Mouse (Mus musculus): ENCODE measurements around the gene Obscn.
A peak's percentile ranks its signal among the peaks of the same experiment; 100 is the strongest.

Obscn gene

GRCm38 (mm10) chr11:59051031-59051430, 85.2 kb downstream of the Obscn start:
- DNase-seq, result no peak

- DNase-seq, result no peak
Observed at GRCm38 (mm10) chr11:59044703-59045330, 91.4 kb downstream of the Obscn start.

- DNase-seq, result no peak
Observed at GRCm38 (mm10) chr11:59029003-59029402, 107.2 kb downstream of the Obscn start.

DNA sequence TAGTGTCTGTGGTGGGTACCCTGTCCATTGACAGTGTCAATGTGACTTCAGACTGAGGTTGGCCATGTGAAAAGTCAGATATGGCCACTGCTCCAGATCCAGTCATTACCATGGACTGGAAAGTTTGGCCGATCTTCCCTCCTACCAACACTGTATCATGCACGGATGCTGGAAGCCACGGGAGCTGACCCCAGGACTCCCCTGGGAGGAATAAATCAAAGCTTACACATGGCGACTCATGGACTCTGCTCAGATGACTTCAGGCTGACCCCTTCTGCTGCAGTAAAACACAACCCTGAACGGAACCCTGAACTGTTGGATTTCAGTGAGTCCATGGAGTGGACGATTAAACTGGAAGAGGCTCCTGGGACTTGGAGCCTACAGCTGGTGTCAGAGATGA, 109.8 kb downstream of the Obscn start:
- DNase-seq, result no peak

GRCm38 (mm10) chr11:59015052-59015451, 121.2 kb downstream of the Obscn start:
- peak; percentile 46 for DNase-seq

GRCm38 (mm10) chr11:59002327-59003079, 133.7 kb downstream of the Obscn start:
- DNase-seq, result no peak

DNA sequence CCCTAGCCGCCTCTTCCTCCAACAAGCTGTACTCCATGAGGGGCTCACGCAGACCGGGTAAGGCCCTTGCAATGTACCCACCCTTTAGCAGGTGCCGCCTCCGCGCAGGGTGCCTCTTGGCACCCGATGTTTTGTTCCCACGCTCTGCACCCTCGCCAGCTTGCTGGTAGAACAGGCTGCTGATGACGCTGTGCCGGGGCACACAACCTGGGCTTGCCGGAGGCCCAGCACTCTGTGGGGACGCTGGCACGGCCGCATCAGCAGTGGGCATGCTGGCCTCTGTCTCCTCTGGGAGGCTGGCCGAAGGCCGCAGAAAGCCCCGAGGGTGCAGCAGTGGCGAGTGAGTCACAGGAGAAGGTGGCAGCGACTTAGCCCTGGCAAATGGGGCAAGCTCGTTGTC, 135.6 kb downstream of the Obscn start:
- DNase-seq, result no peak

DNA sequence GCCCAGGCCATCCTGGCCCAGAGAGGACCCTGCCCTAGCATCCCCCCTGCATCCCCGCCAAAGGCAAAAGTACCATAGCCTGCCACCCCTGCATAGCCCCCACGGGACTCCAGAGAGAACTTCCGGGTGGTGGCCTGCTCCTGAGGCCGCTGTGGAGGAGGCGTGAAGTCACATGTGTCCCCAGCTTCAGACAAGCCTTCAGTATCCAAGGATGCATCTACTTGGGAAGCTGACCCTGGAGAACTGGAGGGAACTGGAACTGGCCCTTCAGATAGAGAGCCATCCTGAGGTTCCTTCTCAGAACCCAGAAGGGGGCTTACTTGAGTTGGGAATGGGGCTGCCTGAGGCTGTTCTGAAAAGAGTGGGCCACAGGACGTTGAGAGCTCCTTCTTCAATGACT, 136.4 kb downstream of the Obscn start:
- no peak for DNase-seq

DNA sequence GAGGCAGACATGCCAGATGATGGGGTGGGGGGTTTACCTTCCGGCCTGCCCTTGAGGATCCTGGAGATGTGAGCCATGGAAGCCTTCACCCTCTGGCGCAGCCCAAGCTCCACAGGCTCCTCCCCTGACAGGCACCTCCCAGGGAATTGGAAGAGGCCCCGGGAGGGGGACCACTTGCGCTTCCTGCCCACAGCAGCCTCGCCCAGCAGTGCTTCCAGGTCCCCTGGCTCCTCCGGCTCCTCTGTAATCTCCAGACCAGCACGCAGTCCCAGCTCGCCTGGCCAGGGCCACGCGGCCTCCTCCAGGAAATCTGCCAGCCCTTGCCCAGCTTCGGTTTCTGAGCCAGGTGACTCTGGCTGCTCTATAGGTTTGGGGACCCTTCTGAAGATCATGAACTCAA, 137.0 kb downstream of the Obscn start:
- no peak for DNase-seq

GRCm38 (mm10) chr11:58997541-58997940, 138.7 kb downstream of the Obscn start:
- no peak for DNase-seq

DNA sequence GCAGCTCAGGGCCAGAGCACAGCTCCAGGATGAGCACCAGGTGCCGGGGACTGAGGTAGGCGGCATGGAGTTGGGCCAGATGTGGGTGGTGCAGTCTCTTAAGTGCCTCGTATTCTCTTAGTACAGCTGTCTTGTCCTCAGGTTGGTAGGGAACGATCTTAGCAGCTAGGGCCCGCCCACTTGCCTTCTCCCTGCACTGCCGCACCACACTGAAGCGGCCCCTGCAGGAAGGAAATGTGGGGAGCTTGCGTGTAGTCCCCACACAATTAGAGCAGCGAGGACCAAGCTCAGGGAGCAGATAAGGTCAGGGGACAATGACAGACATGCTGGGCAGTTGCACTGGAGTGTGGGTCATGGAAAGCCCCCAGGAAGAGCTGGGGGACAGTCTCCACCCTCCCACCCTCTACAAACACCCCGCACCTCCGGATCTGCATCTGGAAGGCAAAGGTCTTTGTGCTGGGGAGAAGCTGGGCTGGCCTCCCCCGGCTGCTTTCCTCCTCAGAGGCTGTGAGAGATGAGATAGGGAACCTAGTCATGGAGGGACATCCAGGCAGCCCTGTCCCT, 140.3 kb downstream of the Obscn start:
- DNase-seq, result no peak

DNA sequence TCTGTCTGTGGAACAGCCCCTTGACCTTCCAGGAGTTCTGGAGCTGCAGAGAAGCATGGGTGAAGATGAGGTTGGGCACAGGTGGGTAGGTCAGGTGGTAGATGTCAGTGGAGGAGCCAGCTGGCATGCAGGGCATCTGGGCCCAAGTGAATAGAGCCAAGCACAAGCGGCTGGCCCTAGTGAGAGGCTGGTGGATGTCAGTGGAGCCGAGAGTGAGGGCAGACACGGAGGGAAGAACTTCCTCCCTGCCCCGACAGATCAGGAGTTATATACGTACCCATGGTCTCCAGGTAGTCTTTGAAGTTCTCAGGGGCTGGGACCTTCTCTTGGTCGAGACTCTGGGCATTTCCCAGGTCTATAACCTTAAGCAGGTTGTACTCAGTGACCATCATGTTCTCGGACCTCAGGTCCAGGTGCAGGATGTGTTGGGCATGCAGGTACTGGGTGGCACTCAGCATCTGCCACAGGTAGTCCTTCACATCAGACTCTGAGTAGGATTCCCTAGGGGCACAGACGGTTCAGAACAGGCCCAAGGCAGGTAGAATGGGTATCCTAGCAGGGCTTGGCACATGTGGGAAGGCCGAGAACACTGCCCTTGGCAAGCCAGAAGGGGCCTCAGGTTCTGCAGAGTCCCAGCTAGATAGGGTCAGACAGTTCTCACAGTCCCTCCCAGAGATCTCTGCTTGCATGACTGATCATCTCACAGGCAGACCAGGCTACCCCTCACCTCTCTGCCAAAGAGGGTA, 141.0 kb downstream of the Obscn start:
- no peak for DNase-seq

DNA sequence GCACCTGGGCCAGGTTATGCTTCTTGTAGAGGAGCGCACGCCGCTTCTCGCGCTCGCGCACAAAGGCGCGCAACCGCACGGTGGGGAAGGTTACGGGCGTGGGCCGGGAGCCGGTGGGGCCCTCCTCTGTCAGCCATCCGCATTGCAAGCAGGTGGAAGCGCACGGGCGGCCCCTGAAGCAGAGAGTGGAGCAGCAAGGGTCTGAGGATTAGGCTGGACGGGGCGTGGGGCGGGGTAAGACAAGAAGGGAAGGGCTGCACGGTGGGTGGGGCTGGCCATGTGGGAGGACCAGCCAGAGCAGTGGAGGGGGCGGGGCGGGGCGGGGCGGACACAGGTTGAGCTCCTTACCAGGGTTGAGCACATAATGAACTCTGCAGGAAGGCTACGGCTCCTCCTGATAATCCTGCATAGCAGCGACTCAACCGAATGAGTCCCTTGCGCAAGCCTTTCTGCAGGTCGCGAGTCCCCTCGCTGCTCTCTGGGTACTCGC, 141.8 kb downstream of the Obscn start:
- peak; percentile 79 for DNase-seq

DNA sequence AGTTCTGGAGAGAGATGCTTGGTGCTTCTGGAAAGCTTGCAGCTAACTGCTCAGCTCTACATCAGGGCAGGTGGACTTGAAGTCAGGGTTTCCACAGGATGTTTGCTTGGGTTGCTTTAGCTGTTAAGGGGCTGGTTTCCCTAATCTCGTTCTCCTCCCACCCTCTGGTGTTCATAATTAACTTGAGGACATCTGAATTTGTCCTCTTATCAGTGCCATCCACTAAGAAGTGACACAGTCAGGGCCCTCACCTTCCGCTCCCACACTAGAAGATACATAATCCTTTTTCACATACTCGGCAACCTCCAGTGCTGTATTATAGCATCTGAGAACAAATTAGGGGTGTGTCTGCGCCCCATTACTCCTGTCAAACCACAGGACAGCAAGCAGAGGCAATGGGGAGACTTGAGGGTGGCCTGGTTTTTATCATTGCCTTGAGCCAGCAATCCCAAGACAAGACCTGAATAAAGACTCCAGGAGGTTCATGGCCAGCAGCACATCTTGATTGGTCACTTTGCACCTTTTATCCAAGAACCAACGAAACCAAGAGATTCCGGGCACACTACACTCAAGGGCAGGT, 143.0 kb downstream of the Obscn start:
- no peak for DNase-seq

DNA sequence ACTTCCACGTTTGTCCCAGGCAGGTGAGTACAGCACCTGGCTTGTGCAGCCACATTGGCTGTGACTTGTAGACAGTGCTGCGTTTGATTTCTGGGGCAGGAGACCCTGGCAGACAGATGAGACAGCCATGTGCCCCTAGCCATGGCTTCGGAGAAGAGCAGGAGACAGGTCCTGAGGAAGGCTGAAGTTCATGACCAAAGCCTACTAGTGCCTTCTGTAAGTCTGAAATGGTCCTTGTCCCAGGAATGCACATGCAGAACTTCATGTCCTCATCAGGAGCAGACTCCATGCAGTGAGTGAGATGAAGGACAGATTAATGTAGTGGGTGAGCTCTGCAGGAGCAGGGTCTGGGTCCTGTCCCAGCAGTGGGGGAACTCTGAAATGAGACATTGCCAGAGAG, 144.3 kb downstream of the Obscn start:
- DNase-seq, result no peak

DNA sequence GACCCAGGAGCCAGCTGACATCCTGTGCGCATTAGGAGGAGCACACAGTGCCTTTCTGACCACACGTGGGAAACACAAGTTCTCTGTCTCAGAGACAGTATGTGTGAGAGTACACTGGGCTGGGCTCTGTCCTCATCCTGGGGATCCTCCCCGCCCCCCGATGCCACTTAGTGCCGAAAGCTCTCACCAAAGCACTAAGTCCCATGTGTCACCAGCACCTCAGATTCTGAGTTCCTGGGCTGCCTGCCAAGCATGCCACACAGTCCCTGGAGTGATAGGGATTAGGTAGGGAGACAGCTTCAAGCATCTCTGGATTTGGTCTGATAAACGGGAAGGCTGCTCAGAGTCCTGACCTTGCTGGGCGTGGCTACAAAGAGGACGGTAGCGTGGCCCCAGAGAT, 145.4 kb downstream of the Obscn start:
- no peak for DNase-seq

- DNase-seq, result no peak
Observed at GRCm38 (mm10) chr11:58990141-58990540, 146.1 kb downstream of the Obscn start.

- DNase-seq, result no peak
Observed at GRCm38 (mm10) chr11:58989166-58989565, 147.0 kb downstream of the Obscn start.

- no peak for DNase-seq
Observed at GRCm38 (mm10) chr11:58985299-58985917, 150.8 kb downstream of the Obscn start.

GRCm38 (mm10) chr11:58984657-58985056, 151.5 kb downstream of the Obscn start:
- DNase-seq, result no peak

DNA sequence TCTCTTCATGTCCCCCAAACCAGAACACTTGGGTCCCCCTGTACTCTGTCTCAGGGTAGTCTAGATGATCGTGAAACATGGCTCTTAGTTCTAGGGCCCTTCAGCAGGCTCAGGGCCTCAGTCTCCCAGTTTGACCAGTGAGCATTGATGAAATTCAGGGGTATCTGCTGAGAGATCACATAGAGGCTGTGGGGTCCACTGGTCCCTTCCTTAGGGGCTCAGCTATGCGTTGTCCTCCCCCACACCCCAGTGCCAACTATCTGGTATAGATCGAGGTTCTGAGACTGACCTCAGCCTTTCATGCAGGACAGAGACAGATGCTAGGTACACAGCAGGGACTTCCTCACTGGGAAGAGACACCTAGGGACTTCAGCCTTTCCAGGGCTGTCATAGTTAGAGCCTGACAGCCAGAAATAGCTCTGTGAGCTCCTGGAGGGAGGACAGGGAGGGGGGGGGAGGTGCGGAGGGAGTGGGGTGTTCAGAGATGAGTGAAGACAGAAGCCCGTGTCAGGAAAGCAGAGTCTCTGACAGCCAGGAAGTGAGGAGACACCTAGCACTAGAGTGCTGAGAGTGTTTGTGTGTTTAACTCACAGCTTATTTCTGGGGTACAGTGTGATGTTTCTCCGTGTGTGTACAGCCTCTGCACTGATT, 152.4 kb downstream of the Obscn start:
- no peak for DNase-seq

GRCm38 (mm10) chr11:58982471-58983097, 153.6 kb downstream of the Obscn start:
- no peak for DNase-seq
